Mouse (Mus musculus) embryo, embryonic 10.5 days (tissue): ENCODE results near the gene Hsf5.

Experiments used
- DNase-seq: peaks from one replicate; pipeline ENCODE4 v3.0.0-alpha.2; 2015; ENCODE audit warnings: low spot score

Hsf5 gene

DNA sequence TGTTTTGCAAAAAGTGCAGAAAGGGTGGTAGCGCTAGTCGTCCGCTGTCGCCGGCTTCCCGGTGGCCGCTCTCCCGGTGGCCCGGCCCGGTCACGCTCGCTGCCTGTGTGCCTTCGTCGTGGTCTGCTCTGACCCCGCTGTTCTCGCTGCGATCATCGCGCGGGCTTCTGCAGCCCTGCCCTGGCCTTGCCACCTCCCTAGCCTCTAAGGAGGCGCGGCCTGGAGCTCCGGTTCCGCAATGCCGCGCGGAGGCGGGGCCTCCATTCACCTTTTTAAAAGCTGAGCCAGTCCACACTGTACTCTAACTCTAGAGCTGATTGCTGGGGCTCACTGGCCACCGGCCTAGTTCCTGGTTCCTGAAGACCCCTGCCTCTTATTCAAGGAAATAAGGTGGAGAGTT lies 22.2 kb downstream of the Hsf5 start:
- DNase-seq = peak; percentile 82

DNA sequence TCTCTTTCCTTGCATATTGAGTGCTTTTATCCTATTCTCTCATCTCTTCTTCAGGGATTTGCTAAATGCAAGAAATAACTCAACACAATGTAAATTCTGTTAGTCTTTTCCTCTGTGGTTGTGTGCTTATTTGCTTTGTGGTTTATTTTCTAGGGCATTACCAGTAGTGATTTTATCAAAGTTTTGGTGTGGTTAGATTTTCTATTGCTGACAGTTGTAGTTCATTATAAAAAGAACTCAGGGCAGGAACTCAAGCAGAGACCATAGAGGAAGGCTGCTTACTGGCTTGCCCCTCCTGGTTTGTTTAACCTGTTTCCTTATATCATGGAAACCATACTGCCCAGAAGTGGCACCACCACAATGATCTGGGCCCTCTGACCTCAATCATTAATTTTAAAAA lies 25.9 kb downstream of the Hsf5 start:
- DNase-seq = no peak

DNA sequence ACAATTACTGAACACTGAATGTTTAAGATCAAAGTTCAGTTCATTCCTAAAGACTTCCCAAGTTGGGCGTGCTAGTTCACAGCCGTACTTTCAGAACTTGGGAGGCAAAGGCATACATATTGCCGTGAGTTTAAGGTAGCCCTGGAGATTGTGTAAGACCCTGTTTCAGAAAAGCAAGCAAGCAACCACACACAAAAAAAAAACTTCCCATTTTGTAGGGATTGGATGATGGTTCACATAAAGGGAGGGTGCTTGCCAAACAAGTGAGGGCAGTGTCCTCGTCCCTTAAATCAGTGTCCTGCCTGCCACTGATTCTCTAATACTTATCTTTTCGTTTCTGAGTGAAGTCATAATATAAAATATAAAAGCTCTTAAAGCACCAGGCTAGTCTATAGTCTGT lies 37.7 kb downstream of the Hsf5 start:
- DNase-seq = no peak

DNA sequence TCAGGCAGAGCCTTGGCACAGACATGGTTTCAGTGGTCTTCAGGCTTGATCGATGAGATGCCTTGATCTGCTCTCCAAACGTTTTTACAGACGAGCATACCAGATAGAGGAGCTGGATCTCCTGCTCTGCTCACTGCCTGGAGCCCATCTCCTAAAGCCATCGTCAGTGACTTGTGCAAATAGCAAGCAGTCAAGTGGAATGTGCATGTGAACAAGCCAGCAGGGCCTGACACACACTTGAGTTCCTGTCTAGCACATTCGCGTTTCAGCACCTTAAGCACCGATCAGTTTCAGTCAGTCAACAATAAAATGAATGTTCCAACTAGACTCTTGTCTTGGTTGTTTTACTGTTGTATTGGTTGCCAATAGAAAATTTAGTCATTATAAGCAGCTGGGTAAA lies 42.3 kb downstream of the Hsf5 start:
- no peak for DNase-seq

- peak; percentile 94 for DNase-seq
Observed at GRCm38 (mm10) chr11:87662407-87662806, 45.4 kb downstream of the Hsf5 start, which contains the start of gene Rnf43. Gene Rnf43 (plus strand): TSS chr11:87662722.

DNA sequence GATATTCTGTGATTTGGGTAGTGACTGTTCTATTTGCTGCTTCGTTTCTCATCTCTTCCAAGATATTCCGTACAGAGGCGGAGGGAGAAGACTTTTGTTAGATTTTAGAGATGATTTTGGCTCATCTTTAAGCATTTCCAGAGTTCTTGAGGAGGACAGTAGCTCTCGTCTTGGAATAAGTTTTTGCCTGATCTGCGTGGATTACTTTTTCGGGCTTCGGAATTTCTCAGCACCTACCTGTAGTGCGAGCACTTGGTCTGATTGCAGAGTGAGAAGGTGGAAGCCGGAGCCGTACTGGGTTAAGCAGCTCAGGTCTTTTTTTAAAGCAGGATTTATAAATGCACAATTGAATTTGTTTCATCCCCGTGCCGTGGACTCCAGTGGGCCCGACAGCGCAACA lies 45.9 kb downstream of the Hsf5 start:
- no peak for DNase-seq

DNA sequence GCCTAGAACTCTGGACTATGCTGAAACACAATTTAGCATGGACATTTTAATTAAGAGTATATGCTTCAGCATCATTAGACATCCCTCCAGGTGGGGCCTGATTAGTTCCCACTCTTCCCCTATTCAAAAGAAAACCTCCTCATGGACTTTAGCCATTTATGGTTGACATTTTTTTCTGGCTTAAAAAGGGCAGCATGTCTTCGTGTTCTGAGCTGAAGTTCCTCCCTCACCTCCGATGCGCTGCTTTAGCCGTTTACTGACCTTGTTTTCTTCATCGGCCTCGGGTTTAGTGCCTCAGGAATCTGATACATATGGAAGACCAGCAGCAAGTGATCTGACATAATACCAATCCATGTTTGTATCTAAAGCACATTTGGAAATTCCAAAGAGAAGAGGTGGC lies 47.0 kb downstream of the Hsf5 start:
- no peak for DNase-seq

- DNase-seq = no peak
Observed at GRCm38 (mm10) chr11:87664521-87664920, 47.6 kb downstream of the Hsf5 start.

DNA sequence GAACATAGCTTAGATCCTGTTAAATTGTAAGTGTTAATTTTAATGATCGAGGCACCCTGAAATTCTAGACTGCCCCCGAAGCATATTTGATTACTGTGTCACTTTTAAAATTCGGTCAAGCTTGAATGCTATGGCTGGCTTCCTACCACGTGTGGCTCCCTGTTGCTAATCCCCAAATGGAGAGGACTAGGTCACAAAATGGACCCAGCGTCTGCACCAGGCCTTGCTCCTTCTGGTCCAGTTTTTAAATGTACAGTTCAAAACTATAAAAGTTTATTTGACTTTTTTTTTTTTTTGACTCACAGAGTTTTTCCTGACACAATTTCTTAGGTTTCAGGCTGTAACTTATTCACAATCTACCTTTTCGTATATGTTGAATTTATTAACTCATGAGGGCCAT lies 48.3 kb downstream of the Hsf5 start:
- DNase-seq = no peak

DNA sequence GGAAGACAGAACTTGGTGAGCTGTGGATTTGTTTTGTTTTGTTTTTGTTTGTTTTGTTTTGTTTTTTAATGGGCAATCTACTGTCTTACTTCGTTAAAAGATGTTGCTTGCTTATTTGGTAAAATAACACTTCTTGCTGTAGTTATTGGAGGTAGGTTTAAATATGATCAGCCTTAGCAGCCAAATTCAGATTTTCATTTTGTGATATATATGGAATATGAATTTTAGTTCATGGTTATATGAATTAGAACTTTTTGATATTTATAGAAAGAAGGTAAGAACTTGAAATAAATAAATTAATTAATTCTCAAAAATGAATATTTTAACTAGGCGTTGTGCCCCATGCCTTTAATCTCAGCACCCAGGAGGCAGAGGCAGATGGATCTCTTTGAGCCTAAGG lies 48.7 kb downstream of the Hsf5 start:
- no peak for DNase-seq

GRCm38 (mm10) chr11:87666256-87667035 lies 49.5 kb downstream of the Hsf5 start:
- no peak for DNase-seq

DNA sequence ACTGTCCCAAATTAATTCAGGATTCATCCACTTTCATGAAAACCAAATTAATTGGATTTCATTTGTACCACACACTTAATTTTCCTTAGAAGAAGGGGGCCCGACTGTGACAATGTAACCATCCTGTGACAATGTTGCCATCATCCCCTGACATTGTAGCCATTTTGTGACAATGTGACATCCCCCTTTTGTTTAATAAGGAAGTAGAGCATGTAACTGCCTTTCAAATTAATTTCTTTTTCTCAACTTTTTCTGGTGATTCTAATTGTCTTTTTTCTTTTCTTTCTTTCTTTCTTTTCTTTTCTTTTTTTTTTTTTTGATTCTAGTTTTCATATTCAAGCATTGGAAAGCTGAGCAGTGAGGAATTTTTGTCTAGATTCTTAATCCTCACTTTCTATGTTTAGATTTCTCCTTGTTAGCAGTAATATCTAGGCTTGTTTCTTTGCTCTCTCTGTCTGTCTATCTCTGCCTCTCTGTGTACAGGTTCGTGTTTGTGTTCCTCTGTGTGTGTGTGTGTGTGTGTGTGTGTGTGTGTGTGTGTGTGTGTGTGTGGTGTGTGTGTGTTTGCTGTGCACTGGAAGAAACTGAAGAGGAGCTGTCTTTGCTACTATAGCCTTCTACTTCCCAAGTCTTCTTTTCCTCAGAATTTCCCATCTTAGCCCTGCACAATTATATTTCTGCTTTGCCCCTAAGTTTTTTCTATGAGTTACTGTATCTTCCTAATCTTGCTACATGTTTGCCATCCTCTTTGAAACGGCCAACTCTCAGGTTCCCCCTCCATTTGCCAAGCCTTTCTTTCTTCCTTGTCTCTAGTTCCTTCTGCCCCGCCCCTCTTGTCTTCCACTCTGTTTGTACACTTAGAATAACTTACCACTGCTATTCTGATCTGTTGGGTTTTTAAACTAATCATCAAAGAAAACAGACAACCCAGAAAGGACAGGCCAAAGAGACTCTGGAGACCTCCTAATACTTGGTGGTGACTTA lies 50.4 kb downstream of the Hsf5 start:
- DNase-seq = no peak

DNA sequence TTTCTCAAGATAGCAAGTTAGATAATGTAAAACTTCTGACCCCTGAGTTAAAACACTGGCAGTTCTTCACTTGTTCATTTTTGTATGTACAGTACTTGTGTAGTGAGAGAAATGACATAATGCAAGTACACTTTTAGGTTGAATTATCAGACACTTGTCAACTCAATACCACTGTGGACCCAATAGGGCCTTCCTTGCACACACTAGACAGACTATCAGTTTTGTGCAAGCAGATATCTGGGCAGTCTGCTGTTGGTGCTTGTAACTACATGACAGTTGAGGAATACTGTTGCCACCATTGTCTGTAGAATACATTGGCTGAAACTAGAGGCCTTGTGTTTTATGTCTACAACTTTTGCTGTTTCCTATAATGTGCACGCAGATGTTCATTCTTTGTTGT lies 56.3 kb downstream of the Hsf5 start:
- no peak for DNase-seq

DNA sequence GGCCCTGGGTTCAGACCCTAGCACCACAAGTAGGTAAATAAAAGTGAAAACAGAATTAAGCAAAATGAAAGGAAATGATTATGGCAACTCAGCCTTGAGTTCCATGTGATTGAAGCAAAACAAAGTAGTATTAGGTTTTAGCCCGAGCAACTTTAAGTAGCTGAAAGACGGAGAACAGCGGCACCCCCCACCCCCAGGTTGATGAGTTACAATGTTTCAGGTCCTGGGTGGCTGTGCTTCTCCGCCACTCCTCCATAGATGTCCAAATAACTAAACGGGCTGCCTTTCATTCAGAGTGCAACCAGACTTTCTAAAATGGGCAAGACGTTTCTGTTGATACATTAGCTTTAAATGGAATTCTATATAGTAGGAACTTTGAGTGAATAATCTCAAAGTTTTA lies 58.6 kb downstream of the Hsf5 start:
- DNase-seq = no peak

GRCm38 (mm10) chr11:87677756-87678155 lies 60.8 kb downstream of the Hsf5 start:
- no peak for DNase-seq

GRCm38 (mm10) chr11:87678545-87678944 lies 61.6 kb downstream of the Hsf5 start:
- DNase-seq = no peak

DNA sequence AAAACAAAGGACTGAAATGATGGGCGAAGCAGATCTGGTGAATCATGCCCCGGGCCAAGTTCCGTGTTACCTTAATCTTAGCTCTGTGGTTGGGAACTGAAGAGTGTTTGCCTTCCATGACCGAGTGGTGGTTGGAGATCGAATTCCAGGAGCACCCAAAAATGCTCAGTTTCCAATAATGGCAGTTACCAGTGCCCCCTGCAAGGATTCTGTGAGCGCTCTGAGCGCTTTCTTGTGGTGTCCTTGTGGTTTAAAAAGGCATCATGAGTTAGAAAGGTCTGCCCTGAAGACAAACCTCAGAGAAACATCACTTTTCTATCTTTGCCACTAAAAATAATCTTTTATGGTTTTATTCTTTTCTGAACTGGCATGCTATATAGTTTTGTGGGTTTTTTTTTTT lies 62.0 kb downstream of the Hsf5 start:
- DNase-seq = no peak

GRCm38 (mm10) chr11:87680786-87681185 lies 63.8 kb downstream of the Hsf5 start:
- DNase-seq = no peak

GRCm38 (mm10) chr11:87682096-87682495 lies 65.1 kb downstream of the Hsf5 start:
- DNase-seq = no peak

- DNase-seq = no peak
Observed at GRCm38 (mm10) chr11:87682838-87683571, 66.0 kb downstream of the Hsf5 start.

GRCm38 (mm10) chr11:87686407-87686806 lies 69.4 kb downstream of the Hsf5 start:
- no peak for DNase-seq
